Mouse (Mus musculus) frontal cortex, adult (tissue): ENCODE data around the gene Rbms1.
A peak's percentile ranks its signal among the peaks of the same experiment; 100 is the strongest.

Experiments used
- ATAC-seq: cut with Nextera tagmentation; 2 replicates; pipeline ENCODE4 v1.9.2; 2017; ENCODE audit warnings: mild to moderate bottlenecking, moderate library complexity, mixed read lengths; ENCODE audit not compliant: low TSS enrichment

Gene Rbms1

DNA sequence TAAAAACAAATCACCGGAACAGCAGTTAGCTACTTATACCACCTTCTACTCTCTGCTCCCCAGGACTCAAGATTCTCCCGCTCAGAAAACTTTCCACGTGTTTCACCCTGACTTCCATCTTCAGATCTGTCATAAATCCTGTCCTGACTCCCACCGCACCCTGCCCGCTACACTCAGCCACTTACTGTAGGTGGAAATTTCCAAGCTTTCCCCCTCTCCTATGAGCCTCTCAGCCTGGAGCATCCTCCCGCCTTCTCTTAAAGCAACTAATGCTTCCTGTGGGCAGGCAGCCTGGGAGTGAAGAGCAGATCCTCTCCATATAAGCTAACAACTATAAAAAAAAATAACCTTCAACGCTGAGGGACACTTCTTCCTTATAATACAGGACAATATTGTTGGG is 44.6 kb downstream of the Rbms1 start:
- no peak; the same call in 1 of the 2 replicates for ATAC-seq

DNA sequence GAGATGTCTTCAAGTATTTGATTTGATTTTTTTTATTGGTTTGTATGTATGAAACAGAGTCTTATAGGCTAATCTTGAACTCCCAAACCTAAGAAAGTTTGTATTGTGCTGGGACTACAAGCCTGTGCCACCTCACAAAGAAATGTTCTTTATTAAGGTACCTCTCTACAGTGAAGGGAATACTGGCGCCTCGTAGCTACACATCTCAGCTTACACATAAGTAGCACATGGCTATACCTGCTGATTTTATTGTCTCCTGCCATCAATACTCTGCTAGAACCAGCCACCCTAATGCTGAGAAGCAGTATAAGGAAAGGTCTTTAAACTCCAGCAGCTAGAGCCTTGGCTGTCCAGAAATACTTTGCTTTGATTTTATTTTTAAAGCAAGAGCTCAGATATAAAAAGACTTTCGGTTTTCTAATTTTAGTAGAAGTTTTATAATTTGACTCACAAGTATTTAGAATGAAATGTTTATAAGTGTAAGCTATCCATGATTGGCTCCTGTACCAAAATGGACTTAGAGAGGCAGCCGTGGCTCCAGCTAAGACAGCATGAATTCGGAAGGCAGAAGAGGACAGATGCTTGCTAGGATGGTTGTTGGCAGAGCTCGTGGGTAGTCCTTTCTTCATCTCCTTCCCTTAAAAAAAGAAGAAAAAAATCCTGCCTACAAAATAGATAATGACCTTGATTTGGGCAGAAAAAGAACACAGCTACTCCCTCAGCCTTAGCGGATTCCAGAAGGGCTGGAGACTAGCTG is 48.3 kb downstream of the Rbms1 start:
- ATAC-seq: peak; percentile 80

DNA sequence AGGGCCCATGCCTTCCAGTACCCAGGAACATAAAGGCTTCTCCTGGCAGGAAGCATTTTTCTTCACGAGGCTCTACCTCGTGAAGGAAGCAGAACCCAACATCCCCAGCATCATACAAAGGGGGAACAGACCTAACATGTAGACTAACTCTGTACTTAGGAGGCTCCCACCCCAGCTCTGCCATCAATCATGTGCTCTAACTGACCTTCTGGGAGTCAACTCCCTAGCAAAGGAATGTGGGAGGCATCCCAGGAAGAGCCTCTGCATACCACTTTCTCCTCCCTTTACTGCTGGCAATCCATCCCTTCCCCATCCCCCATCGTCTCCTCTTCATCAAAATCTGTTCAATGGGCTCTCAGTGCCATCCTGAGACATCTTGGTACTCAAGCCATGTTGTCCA is 49.7 kb downstream of the Rbms1 start:
- ATAC-seq: no peak

DNA sequence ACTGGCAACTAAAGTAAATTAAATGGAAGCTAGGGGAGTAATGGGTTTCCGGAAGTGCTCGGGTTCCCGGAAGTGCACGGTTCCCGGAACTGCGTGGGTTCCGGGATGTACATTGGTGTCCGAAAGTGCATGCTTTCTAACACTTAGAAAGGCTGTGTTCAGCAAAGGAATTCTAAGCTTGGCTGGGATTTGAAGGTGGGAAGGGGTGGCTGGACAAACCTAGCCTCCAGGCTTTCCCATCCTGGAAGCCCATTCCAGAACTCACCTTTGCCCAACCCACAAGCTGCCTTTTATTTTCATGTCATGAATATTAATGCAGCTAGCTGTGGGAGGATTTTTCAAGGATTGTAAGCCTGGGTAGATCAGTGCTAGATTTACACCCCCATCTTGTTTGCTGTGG is 51.3 kb downstream of the Rbms1 start:
- ATAC-seq: no peak

DNA sequence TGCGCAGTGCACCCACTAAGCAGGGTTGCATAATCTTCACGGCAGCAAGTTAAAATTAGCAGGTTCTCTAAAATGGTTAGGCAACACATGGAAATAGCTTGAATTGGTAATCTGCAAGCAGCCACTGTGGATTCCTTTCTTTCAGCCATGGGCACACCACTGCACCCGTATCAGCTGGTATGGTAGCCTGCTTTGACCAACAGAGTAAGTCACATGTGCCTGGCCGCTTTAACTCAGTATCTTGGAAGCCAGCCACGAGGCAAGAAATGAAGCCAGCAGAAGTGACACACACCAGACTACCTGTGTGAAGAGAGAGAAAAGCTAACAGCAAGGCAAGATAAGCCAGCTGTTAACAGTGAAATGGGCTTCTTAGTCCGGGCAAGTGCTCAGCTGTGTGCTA is 52.2 kb downstream of the Rbms1 start:
- ATAC-seq: peak; percentile 69

DNA sequence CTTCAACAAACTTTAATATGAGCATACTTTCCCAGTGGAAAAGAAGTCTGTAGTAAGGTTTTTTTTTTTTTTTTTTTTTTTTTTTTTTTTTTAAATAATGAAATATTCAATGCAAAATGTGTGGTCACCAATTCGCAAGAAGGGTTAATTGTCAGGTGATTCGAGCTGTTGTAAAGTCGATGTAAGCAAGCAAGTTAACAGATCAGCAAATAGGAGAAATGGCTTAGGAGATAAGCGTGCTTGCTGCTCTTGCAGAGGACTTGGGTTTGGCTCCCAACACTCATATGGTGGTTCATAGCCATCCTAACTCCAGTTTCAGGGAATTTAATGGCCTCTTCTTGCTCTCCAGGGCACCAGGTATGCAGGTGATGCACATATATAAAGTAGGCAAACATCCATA is 54.4 kb downstream of the Rbms1 start:
- no peak for ATAC-seq

DNA sequence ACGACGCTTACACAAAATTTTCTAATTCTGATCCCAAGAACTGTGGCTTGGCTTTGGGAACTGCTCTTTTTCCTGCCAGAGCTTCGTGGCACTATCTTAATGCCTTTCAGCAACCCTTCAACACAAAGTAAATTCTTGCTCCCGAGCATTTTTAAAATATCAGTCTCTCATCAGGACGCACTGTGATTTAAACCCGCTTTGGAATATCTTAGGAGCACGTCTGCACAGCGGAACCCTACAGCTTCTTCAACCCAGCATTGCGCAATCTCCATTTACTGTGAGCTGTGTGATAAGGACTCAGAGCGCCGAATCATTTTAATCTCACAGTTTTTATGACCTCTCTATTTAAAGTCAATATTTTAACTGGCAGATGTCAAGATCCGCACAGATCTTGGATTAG is 54.9 kb downstream of the Rbms1 start:
- no peak for ATAC-seq

DNA sequence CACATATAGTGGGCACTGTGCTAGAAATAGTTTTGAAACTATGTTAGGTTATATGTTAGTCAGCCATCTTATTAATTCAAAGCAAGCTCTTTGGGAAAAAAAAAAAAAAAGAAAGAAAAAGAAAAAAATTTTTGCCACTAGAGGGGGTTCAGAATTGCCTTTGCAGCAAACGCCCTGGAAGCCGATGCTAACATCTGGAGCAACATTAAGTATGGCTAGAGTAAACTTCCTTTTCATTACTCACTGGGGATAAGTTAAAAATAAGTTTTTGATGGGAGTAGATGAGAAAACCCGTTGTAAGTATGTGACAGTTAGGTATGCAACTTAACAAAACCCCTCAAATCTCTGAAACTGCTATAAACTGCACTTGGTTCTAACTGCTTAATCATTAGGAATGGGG is 57.7 kb downstream of the Rbms1 start:
- ATAC-seq: no peak

DNA sequence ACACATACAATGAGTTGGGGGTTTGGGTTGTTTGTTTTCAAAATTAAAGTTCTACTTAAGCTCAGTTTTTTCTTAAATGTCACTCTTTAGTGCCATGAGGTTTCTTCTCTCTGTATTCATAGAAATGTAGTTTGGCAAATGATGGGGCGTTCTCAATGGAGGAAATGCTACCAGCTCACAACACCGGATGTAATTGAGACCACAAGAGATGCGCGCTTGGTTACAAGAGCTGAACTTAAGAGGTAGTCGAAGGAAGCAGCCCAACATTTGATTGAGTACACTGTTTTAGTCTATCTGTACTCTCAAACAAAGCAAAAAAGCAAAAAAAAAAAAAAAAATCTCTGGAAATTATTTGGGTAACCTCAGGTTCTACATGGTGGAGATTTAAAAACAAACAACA is 58.9 kb downstream of the Rbms1 start:
- no peak for ATAC-seq

DNA sequence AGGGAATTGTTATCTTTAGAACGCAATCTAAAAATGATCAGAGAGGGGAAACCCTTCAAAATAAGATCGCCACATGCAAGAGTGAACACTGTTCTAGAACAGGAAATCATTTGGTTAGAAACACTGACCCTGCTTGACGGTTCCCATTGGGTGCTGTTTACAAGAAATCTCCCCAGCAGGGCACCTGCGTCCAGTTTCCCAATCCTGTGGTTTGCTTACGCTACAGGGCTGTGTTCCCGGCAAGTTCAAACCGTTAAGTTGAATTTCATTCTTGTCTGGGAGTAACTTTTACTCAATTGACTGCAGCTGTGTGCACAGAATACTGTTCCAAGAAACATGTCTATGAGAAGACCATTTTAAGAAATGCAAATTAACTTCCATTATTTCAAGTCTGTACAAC is 59.5 kb downstream of the Rbms1 start:
- no peak for ATAC-seq

DNA sequence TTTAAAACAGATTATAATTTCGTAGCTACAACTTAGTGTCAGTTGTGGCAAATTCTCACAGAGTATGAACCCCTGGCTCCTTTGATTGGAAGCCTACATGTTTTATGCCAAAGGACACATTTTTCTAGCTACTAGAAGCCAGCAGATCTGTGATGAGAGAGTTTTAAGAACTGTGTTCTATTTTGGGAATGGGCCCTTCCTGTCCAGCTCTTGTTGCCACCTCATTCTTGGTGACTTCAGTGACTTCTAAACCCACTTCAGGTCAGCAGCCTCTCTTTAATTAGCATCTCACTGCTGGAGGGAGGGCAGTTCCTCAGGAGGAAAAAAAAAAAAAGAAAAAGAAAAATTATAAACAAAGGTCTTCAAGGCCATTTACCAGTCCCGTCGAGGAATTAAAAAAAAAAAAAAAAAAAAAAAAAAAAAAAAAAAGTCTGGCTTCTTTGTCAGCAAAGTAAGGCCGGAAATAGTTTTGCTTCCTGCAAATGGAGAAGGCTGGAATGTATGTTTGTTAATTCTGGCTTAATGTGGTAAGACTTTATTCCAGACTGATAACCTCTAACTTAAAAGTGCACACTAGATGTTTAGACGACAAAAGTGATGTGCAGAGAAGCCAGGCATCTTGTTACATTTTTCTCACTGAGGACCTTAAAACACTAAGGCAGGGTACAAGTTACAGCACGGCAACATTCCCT is 60.4 kb downstream of the Rbms1 start:
- no peak for ATAC-seq

DNA sequence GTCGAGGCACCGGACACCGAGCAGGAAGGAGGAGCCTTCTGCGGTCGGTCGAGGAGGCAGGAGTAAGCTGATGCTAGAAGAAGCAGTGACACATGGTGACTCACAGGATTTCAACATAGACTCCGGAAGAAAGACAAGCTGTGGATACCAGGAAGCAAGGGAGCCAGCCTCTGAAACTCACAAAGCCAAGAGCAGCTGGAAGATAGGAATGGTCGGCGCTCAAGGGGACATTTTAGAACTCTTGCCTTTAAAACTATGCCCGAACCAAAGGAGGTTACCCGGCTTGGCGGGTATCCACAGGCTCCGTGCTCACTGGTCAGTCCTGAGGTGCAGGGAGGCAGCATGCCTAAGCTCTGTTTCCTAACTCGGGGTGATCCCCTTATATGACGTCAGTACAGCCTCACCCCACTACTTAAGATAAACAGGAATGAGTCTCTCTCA is 61.5 kb downstream of the Rbms1 start:
- peak; percentile 95 for ATAC-seq

DNA sequence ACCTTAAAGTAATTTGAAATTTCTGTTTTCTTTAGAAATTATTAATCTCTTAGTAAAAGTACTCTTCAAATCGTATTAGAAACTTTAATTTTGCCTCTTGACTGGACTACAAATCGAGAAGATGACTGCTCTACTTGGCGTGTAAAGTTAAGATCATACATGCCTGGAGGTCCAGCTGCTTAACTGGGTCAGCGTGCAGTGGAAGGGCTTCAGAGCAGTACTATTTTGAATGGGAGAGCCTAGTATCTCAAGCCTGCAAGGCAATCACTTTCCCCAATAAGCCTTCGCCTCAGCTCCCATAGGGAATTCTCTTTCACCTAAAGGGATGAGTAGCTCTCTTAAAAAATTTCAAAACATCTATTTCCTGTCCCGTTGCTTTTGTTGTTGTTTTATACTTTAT is 62.0 kb downstream of the Rbms1 start:
- ATAC-seq: no peak

DNA sequence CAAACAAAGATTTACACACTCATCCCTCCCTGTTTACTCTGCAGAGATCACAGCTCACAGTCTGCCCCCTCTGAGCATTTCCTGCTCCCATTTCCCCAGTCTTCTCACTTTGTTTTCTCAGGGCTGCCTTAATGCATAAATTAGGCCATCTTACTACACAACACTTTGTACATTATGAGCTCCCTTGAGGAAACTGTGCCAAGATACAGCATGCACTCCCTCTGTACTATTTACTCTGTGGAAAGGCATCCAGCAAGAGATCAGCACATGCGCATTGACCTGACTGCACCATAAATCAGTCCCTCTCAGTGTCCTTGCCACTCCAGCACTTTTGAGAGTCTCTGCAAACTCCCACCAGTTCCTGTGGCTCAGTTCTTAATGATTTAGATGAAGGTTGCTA is 70.0 kb downstream of the Rbms1 start:
- no peak for ATAC-seq

DNA sequence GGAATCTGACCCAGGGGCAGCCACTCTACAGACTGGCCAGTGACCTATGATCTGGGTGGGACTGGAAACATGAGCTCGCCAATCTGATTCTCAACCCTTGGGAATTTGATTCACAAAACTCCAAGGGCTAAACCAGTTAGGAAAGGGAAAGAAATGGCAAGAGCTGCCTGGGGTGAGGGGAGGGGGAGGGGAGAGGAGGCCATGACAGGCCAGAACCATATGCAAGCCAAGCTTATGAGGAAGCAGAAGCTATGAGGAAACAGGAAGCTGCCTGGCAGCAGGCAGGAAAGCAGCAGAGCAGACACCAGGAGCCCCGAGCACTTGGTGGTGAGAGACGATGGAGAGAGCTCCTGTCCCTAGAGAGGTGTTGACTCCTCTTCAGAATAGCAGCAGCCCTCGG is 79.1 kb downstream of the Rbms1 start:
- ATAC-seq: no peak

DNA sequence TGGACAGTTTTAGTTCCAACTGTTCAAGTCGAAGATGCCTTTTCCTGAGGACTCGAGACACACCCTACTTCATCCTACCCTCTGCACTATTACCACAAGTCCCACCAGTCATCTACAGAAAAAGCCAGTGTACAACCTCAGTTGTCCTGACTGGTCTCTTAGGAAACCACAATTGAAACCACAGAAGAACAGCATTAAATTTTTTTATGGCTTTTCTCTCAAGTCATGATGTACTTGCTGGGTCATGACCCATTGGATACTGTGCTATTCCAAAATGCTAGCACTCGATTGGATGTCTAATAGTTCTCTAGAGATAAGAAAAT is 80.0 kb downstream of the Rbms1 start:
- ATAC-seq: no peak

DNA sequence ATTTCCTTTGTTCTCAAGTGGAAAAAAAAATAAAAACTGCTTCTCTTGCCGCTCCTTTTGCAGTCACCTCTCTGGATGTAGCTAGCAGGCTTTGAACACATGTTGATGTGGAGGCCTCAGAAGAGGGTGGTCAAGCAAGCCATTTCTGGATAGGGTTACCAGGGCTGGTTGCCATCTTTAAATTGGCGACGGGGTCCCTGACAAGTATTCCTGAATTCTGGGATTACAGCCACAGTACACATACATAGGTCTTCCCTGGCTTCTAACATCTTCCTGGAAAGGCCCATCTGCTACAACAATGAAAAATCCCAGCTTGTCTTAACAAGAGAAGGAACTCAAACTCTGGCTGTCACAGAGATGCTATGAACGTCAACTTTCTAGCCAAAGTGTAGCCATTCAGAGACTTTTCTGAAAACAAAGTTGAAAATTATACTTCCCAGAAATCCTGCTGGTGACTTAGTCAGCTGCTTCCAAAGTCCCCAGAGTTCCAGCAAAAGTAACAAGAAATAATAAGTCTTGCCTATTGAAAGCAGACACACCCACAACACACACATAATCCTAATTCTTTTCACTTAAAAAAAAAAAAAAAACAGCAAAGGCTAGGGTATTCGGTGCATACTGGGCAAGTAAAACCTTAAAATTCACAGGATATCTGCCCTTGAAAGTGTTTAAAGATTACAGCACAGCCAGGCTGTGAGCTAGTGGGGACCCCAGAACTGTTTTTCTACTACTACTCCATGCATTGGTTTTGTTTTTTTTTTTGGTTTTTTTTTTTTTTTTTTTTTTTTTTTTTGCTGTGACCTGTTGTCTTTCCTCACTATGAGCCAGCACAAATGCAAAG is 80.6 kb downstream of the Rbms1 start:
- no peak for ATAC-seq

DNA sequence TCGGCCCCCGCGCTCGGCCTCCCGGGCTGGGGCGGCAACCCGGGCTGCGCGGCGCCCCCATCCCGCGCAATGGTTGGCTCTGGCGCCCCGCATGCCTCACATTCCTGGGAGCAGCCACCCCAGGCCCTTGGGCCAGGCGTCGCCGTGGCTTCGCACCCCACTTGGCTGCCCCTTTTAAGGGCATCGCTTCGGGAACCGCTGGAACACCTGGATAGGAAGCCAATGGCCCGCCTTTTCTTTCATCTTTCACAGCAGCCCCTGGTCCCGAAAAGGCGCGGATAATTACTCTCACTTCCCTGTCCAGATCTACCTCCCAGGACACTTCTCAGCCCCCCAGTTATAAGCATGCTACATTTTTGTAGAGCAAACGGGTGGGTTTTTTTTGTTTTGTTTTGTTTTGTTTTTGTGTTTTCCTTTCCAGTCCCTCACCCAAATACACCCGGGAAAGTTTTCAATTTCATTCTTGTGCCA is 81.4 kb downstream of the Rbms1 start:
- no peak for ATAC-seq

DNA sequence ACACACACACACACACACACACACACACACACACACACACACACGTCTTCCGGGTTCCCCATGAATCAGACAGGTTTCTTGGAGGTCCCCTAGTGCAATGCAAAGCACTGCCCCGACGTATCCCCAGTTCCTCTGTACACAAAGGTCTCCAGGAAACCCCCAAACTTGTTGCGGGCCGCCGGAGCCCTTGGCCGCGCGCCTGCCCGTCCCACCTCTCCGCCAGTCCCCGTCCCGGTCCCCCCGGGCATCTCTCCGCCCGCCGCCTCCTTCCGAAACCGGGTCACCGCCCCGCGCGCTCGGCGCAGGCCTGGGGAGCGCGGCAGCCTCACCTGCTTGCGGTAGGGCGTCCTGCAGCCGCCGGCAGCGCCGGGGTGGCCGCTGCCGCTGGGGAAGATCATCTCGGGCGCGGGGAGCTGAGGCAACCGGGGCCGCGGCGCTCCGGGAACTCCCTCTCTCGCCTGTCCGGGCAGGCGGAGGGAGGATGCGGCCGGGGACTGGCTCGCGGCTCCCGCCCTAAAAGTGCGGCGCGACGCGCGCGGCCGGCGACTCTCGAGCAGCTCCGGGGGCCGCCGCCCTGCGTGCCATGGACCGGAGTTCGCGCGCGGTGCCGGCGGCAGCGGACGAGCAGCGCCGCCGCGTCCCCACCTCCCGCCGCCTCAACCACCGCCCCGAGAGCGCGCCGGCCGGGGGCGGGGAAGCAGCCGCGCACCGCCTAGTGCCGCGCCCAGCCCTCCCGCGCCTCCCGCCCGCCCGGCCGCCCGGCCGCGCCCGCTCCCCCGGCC is 82.0 kb downstream of the Rbms1 start:
- ATAC-seq: peak; percentile 82

DNA sequence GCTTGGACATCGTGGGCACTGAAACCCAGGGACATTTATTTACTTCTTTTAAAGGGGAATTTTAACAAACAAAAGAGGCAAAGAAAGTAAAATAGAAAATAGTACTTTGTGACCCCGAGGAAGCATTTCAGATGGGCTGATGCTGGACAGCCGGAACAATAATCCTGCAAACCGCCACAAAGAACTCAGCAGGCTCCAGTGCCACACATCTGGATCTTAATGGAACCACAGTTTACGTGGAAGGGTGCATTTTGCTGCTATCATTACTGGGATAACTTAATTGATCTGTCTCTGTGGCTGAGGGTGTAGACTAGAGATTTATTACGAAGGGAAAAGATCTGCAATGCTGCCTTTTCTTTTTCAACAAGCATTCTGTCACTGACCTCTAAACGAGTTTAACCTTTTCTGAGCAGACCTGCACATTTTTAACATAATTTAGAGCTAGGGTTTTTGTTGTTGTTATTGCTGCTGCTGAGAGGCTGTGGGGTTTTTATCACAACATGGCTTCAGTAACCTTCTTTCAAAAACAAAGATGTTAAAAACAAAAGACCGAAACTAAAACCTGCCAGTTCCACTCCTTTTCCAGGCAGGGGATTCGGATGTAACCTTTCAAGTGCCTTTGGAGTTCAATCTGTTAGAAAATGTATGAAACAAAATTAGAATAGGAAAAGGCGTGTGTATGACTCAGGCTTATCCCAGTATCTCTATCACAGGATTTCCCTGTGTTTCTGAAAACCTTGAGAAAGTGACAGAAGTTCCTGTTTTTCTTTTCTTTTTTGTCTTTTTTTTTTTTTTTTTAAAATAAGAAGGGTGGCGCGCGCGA is 82.8 kb downstream of the Rbms1 start:
- no peak for ATAC-seq
